Mouse (Mus musculus): ENCODE measurements around the gene Nsmce3.

The Nsmce3 gene

DNA sequence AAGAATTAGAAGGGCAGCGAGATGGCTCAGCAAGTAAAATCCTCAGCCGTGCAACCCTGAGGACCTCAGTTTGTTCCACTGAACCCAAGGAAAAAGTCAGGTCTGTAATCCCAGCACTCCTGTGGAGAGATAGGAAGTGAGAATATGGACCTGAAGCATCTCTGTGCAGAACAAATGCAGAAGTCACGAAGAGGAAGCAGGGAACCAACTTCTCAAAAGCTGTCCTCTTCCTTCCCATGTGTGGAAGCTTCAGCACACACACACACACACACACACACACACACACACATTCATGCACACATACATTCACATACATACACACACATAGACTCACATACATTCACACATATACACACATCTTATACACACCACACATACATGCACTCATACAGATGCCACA is 9.3 kb downstream of the Nsmce3 start:
- DNase-seq (ENCODE audit: extremely low read depth, insufficient read length, low spot score): no peak

DNA sequence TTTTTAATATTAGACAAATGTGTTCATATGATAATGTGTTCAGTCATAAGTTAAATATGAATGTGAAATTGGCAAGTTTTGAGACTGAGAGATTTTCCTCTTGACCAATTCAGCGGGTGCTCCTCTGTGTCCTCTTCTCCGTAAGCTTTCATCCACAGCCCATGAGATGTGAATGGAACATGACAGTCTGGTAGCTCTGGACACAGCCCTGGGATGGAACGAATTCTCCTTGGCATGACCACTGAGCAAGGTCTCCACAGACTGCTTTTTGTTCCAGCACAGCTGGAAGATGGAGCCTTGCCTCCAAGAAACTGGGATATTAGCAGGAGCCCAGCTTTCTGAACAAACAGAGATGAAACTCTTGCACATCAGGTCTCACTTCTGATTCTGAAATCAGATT is 9.8 kb downstream of the Nsmce3 start:
- DNase-seq (ENCODE audit: extremely low read depth, insufficient read length, low spot score): no peak

DNA sequence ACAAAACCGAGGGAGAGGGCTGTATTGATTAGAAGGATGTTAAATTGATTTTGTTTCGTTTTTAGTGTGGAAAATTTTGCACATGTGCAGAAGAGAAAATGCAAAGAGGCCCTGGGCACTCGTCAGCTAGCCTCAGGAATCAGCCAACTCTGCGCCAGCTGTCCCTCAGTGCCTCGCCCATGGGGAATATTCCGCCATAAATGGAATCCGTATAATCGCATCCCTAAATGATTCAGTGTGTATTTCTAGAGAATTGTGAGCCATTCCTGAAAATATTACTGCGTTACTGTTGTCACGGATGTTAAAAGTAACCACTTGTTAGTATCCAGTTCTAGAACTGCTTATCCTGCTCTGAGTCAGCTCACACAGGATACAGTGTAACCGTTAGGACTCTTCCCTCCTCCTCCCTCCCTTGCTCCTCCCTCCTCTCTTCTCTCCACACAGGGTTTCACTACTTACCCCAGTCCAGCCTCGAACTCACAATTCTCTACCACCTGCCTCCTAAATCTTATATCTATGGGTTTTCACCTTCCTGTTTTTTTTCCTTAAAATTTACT is 16.2 kb downstream of the Nsmce3 start:
- DNase-seq (ENCODE audit: extremely low read depth, insufficient read length, low spot score): peak; percentile 48

DNA sequence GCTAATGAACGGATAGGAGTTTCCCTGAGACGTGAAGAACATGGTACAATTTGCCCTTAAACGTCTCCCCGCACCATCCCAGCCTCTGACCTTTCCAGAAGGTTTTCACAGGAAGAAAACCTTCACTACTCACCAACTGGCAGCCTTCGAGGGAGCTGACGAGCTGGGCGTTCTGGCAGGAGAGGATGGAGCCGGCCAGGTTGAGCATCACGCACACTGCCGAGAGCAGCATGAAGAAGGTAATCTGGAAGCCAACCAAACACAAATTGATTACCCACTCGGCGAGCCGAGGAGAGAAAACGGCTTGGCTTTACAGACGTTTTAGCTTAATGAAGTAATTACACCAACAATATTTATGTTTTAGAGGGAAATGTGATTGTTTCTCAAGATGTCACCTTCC is 16.8 kb downstream of the Nsmce3 start:
- DNase-seq (ENCODE audit: extremely low read depth, insufficient read length, low spot score): peak; percentile 47

DNA sequence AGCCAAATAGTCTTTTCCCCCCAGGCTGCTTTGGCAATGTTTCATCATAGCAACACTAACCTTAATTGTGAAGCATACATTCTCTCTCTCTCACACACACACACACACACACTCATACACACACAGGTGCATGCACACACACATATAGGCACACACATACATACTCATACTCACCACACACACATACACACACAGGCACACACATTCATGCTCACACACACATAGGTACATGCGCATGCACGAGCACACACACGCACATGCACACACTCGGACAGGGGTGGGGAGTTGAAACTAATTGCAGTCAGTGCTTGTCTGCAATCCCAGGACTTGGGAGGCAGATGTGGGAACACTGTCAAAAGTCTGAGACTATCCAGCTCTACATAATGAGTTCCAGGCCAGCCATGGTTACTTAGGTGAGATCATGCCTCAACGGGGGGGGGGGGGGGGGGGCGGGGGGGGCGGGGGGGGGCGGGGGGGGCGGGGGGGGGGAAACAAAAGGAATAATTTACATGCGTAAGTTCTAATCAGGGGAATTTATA is 17.3 kb downstream of the Nsmce3 start:
- DNase-seq (ENCODE audit: extremely low read depth, insufficient read length, low spot score): peak; percentile 22

DNA sequence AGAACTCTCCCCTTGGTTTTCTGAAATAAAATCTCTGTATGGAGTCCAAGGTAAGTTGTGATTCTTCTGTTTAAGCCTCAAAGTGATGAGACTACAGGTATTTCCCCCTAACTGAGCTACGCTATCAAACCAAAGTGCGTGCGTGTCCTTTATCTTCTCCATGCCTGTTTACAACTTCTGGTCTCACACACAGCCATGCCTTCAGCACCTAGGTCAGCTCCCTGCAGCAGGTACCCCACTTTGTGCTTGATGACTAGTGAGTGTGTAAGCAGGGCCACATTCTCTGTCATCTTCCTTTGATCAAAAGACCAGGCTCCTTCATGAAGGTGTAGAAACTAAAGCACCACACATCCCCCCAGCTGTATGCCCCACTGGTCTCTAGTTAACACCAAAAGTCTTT is 22.0 kb downstream of the Nsmce3 start:
- DNase-seq (ENCODE audit: extremely low read depth, insufficient read length, low spot score): no peak

DNA sequence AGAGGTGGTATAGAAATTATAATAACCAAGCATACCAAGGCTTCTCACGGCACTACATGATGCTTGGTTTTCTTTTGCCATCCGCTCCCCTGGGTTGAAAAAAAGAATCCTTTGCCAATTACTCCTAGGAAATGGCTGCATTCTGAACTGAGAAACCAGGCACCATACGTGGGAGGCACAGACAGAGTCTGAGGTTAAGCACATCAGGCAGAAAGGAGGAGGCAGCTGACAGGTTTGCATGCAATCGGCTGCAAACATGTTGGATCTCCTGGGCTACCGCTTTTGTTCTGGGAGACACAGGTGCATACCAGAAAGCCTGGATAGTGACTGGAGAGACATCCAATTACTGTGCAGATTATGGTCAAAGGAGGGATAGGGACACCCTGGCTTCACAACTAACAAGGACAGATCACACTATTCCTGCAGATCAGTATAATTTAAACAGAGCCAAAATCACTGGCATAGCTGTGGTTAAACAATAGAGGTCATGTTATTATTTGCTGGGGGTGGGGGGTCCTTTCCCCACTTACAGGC is 25.4 kb downstream of the Nsmce3 start:
- DNase-seq (ENCODE audit: extremely low read depth, insufficient read length, low spot score): no peak

DNA sequence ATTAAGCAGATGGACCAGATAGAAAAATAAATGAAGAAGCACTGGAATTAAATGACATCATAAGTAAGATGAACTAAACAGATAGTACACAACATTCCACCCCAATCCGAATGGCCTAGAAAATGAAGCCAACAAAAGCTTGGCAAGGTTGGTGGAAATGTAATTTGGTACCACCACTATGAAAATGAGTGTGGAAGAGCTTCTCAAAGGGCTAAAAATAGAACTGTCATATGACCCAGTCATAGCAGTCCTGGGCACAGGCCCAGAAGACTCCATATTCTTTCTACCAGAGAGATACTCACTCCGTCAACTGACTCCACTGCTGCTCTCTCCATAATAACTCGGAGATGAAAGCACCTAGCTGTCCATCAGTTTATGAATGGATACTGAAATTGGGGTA is 26.7 kb downstream of the Nsmce3 start:
- peak; percentile 22 for DNase-seq (ENCODE audit: extremely low read depth, insufficient read length, low spot score)

DNA sequence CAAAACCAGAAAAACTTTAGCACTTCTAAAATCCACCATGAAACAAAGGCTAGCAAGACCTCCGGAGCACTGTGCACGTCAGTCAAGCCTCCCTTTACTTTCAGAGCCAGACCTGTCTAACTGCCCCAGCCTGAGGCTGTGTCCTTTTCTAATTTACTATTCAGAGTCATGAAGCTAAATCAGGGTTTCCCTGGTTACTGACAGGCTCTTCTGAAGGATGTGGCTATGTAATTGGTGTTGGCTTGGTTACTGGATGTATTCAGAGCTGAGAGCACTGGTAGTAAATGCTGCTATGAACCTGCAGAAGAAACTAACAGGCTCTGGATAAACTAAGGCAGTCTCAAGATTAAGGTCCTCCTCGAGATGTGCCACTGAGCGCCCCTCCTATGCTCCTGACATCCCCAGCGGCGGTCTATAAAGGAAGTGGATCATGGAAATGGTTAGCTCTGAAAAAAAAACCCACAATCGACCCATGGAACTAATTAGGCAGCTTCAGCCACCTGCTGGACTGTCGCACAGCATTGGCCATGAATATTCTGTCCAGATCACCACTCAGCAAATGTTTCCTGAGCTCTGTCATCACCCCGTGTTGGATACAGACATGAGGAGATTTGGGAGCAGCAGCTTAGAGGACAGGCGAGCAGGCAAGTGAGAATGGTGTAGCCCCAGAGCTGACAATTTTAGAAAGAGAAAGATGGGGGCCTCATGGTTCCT is 31.7 kb downstream of the Nsmce3 start:
- DNase-seq (ENCODE audit: extremely low read depth, insufficient read length, low spot score): no peak

DNA sequence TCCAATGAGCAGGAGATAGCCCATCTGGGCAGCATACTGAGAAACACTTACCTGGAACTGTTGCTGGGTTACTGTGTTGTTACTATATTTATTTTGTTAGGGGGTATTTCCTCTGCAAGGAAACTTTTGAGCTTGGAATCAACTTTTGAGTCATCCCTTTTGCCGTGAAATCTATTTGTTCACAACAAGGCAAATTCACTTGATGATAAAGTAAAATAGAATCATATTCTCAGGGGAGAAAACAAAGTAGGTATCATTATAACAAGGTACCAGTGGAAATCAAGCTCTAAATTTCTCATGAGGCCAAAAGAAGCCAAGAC is 32.3 kb downstream of the Nsmce3 start:
- DNase-seq (ENCODE audit: extremely low read depth, insufficient read length, low spot score): no peak

DNA sequence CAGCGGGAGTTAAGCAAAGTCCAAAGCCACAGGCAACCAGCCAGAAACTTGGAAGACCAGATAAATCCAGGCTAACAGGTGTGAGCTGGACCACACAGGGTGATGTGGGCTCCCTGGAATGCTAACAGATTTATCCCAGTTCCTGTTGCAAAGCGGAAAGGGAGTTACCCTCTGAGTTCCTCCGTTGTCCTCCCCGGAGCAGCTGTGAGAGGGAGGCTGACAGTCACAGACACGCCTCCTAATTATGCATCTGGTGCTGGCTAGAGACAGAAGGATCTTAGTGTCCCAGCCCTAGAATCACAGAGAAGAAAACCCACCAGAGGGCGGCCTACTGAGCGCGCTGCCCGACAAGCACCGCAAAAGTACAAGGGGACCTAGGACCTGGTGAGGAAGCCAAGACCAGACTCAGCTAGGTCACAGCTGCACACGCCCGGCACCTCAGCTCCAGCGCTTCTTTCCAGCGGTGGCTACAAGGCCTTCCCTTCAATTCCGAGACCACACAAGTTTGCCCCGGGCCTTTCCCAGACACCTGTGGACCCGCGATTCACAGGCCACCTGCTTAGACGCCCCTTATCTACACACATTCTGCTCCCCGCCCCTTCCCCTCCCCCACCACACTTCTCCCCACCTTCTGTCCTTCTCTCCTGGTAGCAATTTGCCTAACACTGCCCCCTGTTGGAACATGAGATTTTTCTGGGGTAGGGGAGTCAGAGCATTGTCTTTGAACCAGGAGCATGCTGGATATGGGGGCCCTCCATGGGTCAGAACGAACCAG is 32.8 kb downstream of the Nsmce3 start:
- no peak for DNase-seq (ENCODE audit: extremely low read depth, insufficient read length, low spot score)

DNA sequence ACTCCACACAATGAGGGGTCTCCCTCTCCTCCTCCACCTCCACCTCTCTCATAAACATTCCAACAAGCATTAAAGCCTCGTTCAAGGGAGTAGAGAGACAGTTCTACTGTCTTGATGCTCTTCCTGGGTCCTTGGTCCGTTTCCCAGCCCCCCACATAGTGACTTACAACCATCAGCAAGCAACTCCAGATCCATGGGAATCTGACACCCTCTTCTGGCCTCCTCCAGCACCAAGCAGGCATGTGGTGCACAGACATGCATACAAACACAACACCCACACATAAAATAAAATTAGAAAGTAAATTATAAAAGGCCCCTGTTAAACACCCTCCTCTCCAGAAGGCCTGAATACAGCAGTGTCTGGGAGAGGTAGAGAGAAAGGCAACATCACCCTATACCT is 33.5 kb downstream of the Nsmce3 start:
- no peak for DNase-seq (ENCODE audit: extremely low read depth, insufficient read length, low spot score)

DNA sequence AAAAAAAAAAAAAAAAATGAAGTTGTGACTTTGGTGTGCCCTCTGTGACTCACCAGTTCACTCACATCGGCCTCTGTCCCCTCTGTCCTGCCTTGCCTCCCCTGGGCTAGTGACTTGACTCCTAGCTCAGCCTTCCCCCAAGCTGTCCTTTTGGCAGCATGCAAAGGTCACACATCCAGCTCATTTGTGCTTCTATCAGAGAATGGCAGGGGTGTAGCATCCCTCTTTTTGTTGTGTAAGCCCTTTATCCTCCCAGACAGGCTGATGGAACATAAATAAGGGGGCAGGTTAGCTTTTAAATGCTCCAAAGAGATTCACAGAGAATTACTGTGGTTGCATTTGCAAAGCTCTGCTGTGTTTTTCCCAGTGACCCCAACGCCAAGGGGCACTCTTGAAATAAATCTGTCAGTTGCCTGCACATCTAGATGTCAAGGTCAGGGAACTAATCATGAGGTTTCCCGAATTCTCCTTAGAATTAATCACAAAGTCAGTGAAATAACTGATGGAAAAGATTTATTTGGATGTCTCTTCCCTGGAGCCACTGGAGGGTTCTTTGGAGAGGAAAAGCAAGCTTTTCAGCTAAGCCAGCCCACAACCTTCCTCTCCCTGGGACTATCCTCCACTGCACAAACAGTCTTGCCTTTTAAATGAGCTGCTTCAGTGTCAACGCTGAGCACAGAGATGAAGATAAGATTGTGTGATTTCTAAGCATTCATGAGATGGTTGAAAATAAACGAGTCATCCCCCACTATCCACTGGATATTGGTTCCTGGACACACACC is 42.4 kb downstream of the Nsmce3 start:
- no peak for DNase-seq (ENCODE audit: extremely low read depth, insufficient read length, low spot score)

DNA sequence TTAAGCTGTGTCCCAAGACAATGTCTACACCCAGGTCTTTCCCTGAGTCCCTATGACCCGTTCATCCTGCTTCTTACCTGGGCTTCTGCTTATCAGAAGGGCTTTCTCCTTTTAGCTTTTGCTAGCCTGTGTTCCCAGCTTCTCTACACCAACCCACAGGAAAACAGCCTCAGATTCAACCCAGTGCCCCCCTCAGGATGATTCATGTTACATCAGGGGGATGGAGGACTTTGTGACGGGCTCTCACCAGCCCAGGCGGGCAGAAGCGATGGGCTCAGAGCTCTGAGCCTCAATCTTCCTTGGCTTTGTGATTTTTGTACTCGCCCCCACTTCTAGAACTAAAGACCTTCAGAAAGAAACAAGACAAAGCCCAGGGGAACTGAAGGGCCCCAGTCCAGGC is 51.7 kb downstream of the Nsmce3 start:
- DNase-seq (ENCODE audit: extremely low read depth, insufficient read length, low spot score): no peak

DNA sequence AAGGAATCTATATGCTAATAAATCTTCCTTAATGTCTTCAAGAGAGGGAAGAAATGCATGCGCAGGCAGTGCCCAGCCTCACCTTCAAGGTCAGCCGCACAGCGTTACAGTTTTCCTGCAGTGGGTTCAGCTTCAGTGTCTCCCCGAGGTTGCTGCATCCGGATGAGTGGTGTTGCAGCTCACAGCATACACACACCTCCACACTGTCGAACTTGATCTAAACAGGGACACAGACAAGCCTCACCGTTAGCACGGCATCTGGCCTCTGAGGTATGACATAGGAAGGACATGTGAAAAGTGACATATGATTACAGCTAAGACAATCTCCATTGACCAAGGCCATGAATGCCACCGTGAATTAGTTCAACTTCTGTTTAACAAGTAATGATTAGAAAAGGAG is 53.1 kb downstream of the Nsmce3 start:
- no peak for DNase-seq (ENCODE audit: extremely low read depth, insufficient read length, low spot score)

All from 3134 (cell line).